Mouse (Mus musculus) heart, postnatal 0 days (tissue): ENCODE data around the gene Olfr963.

Experiments used
- CTCF ChIP-seq: IDR thresholded peaks from 2 replicates; pipeline ENCODE4 v1.5.1; 2016; ENCODE audit warnings: antibody characterized with exemption, control low read depth, low read depth
- EP300 ChIP-seq: IDR thresholded peaks from 2 replicates; pipeline ENCODE4 v1.6.1; 2016; ENCODE audit warnings: antibody characterized with exemption, low read depth

DNA sequence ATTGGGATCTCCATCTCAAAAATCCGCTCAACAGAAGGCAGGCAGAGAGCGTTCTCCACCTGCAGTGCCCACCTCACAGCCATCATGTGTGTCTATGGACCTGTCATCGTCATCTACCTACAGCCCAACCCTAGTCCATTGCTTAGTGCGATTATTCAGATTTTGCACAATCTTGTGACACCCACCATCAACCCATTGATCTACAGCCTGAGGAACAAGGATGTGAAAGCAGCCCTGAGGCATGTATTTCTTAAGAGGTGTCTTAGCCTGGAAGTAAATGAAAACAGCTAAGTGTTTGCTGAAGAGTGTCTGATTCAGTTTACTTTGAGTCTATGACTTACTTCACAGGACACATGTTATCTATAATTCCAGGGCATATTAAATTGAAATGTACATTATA lies 19.6 kb upstream of the Olfr963 start:
- no peak for TF ChIP-seq CTCF
- TF ChIP-seq EP300 = no peak
